Mouse (Mus musculus) right cerebral cortex, postnatal 25 days (tissue): ENCODE data around the gene Akap11.

ENCODE experiments used
- DNase-seq: peaks from one replicate; pipeline ENCODE4 v3.0.0; 2022

Akap11 gene

GRCm38 (mm10) chr14:78526907-78527306 is 9.7 kb downstream of the Akap11 start:
- no peak for DNase-seq

DNA sequence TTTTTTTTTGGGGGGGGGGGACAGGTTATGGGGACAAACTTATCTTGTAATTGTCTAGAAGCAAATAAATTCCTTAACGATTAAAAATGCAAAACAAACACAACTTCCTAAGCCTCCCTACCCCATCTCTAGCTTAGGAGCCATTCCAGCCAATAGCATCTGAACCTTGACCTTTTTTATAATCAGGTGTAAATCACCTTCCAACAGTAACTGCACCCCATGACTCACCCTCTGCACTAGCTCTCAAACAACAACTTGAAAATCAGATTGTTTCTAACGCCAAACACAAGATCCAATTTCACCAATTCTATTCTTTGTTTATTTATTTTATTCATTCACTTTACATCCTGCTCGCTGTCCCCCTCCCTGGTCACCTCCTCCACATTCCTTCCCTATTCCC is 10.1 kb downstream of the Akap11 start:
- DNase-seq: no peak

- no peak for DNase-seq
Observed at GRCm38 (mm10) chr14:78525611-78526457, 10.8 kb downstream of the Akap11 start.

GRCm38 (mm10) chr14:78525059-78525458 is 11.5 kb downstream of the Akap11 start:
- no peak for DNase-seq

DNA sequence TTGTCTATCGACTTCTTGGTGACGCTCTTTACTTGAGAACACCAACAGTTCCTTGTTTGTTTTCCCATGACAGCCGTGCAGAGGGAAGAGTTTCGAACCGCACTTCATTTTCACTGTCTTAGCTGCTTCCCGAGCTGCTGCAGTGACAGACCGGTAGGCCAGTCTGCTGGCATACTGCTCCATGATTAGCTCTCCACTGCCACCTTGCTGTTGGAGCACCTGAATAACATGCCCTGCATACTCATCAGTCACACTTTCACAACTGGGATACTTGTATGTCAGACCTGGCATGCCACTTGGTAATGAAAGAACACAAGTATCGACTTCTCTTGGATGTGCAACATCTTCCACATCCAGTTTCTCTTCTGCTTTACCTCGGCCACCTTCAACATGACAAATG is 25.9 kb downstream of the Akap11 start:
- DNase-seq: no peak

- DNase-seq: no peak
Observed at GRCm38 (mm10) chr14:78509791-78510190, 26.8 kb downstream of the Akap11 start.

- no peak for DNase-seq
Observed at GRCm38 (mm10) chr14:78500578-78500977, 36.0 kb downstream of the Akap11 start.

GRCm38 (mm10) chr14:78496691-78497090 is 39.9 kb downstream of the Akap11 start:
- DNase-seq: no peak

DNA sequence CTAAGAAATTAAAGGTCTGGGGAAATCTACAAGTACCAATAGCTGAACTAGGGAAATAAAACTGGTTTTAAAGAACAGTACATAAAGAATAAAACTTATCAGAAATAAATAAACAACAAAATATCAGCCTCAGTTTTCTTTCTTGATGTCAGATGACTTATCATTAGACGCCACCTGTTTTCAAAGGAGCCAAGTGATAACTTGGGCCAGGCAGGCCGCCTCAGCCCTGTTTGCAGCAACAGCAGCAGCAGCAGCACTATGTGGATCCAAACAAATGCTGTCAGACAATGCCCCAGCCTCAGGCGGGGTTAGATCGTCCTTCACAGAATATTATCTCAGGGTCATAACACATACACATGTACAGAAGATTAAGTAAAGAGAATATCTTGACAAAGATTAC is 41.4 kb downstream of the Akap11 start:
- no peak for DNase-seq

DNA sequence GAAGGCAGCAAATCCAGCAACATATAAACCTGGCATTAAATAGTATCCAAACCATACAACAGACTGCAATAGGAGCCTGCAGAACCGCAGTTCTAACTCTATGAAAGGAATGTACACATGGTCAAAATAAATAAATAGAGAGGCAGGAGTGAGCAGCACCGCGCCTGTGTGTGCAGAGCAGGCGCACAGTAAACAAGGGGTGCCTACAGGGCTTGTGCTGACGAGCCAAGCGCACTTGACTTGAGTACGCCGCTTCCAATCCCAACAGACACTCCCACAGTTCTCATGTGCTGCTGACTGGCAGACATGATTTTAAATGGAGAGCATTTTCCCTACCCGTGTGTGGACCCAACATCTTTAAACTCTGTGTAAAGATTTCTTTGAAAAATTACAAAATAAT is 44.0 kb downstream of the Akap11 start:
- DNase-seq: no peak

GRCm38 (mm10) chr14:78491432-78491831 is 45.2 kb downstream of the Akap11 start:
- peak; percentile 45 for DNase-seq

- DNase-seq: peak; percentile 67
Observed at GRCm38 (mm10) chr14:78482385-78483231, 54.0 kb downstream of the Akap11 start.

GRCm38 (mm10) chr14:78474058-78474457 is 62.5 kb downstream of the Akap11 start:
- DNase-seq: no peak

- DNase-seq: no peak
Observed at GRCm38 (mm10) chr14:78470714-78471113, 65.9 kb downstream of the Akap11 start.

DNA sequence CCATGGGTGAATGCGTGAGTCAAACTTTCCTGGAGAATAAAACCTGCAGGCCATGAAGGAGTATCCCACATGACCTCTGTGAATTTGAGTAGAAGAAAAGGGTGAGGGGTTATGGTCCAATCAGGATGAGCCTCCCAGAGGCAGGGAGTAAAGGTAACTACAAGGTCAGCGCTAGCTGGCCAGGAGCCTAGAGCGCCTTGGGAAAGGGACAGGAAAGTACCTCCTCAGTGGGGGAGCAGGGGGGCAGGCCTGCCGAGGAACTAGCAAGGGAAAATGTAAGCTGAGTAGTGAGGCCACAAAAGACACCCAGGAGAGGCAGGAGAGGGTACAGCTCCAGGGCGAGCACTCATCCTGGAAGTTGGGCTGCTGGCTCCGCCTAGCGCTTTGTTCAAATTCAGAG is 67.6 kb downstream of the Akap11 start:
- no peak for DNase-seq

GRCm38 (mm10) chr14:78467994-78468393 is 68.6 kb downstream of the Akap11 start:
- DNase-seq: no peak

- DNase-seq: no peak
Observed at GRCm38 (mm10) chr14:78464353-78464752, 72.3 kb downstream of the Akap11 start.

GRCm38 (mm10) chr14:78459121-78459520 is 77.5 kb downstream of the Akap11 start:
- no peak for DNase-seq

GRCm38 (mm10) chr14:78458705-78459104 is 77.9 kb downstream of the Akap11 start:
- DNase-seq: no peak

DNA sequence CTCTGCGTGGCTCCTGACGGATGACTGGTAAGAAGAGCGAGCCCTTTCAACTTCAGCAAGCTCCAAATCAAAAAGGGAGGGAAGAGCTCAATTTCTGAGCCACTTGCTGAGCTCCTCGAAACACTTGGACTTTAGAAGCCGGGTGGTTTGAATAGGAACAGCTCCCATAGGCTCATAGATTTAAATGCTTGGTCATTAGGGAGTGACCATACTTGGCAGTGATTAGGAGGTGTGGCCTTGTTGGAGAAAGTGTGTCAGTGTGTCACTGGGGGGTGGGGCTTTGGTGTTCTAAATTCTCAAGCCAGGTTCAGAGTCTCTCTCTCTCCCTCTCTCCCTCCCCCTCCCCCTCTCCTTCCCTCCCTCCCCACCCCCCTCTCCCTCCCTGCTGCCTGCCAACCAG is 81.6 kb downstream of the Akap11 start:
- no peak for DNase-seq

- DNase-seq: no peak
Observed at GRCm38 (mm10) chr14:78448807-78449406, 87.7 kb downstream of the Akap11 start.

DNA sequence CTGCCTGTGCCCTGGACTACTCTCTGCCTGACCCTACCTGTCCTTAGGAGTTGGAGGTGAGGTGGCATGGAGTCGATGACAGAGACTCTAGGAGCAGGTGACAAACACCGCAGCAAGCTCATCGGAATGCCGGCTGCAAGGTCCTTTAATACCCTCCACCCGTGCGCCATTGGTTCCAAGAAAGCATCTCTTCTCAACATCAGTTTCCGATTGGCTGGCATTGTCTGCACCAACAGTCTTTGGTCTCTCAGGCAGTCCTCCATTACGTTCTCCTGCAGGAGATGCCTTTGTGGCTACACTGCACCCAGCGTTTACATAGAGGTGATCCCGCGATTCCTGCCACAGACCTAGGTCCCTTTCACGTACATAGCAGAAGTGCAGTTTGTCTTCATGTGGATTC is 88.6 kb downstream of the Akap11 start:
- DNase-seq: no peak

GRCm38 (mm10) chr14:78447542-78447941 is 89.1 kb downstream of the Akap11 start:
- DNase-seq: no peak
